Mouse (Mus musculus): ENCODE measurements around the gene Cebpe. TPM values are rescaled to one million over a fixed set of nuclear protein-coding genes. Genes with fewer than 3 reads are reported as not detected.

Gene Cebpe
- polyA plus RNA-seq, 1 experiment from 2014 or later, result not detected

GRCm38 (mm10) chr14:54686522-54687143 is 25.3 kb downstream of the Cebpe start, which contains the start of gene Acin1:
Gene Acin1 (minus strand): TSS chr14:54686931.
- peak within 1 kb of the TSS; percentile 93 for H3K4me3 ChIP-seq
- H3K4me1 ChIP-seq, result peaks cover 20% of the 10 kb centered on the region
- peak; percentile 100 for DNase-seq (ENCODE audit: low spot score)
- WGBS, result under 1% methylated on average over 44 of the region's 44 CpGs
- no peaks in the 10 kb centered on the region for H3K9me3 ChIP-seq
- H3K36me3 ChIP-seq, result peaks cover 43% of the 10 kb centered on the region
- H3K27ac ChIP-seq, result peak within 1 kb of the TSS; percentile 98
- H3K27me3 ChIP-seq (ENCODE audit: insufficient read depth, poor library complexity, severe bottlenecking), result no peaks in the 10 kb centered on the region

GRCm38 (mm10) chr14:54686063-54686521 is 25.9 kb downstream of the Cebpe start, which contains the start of gene 1700123O20Rik:
Gene 1700123O20Rik (plus strand): TSS chr14:54686216.
- 0% methylated on average over 41 of the region's 41 CpGs for WGBS
- H3K4me1 ChIP-seq, result peaks cover 20% of the 10 kb centered on the region
- DNase-seq (ENCODE audit: low spot score), result peak; percentile 96

GRCm38 (mm10) chr14:54685471-54685870 is 26.5 kb downstream of the Cebpe start:
- Histone ChIP-seq H3K27me3 (ENCODE audit: insufficient read depth, poor library complexity, severe bottlenecking) (no peaks in the 10 kb centered on the region), H3K4me1 (peaks cover 20% of the 10 kb centered on the region), H3K36me3 (peaks cover 45% of the 10 kb centered on the region), H3K4me3 (peak overlapping the region; percentile 93), H3K27ac (peak overlapping the region; percentile 98), H3K9me3 (no peaks in the 10 kb centered on the region)
- DNase-seq (ENCODE audit: low spot score), result no peak
- 11% methylated on average over 8 of the region's 8 CpGs for WGBS

More at GRCm38 (mm10) chr14:54686063-54686521, 25.9 kb downstream of the Cebpe start, which contains the start of gene 1700123O20Rik:
- Histone ChIP-seq H3K27ac (peak within 1 kb of the TSS; percentile 98), H3K36me3 (peaks cover 47% of the 10 kb centered on the region), H3K27me3 (ENCODE audit: insufficient read depth, poor library complexity, severe bottlenecking) (no peaks in the 10 kb centered on the region), H3K4me3 (peak within 1 kb of the TSS; percentile 93), H3K9me3 (no peaks in the 10 kb centered on the region)

- Histone ChIP-seq H3K36me3 (peaks cover 55% of the 10 kb centered on the region), H3K4me3 (no peak overlapping the region), H3K9me3 (no peaks in the 10 kb centered on the region), H3K27me3 (ENCODE audit: insufficient read depth, poor library complexity, severe bottlenecking) (no peaks in the 10 kb centered on the region), H3K4me1 (peaks cover 9% of the 10 kb centered on the region), H3K27ac (no peak overlapping the region)
- no peak for DNase-seq (ENCODE audit: low spot score)
- WGBS, result 90% methylated on average over 3 of the region's 3 CpGs
Measured at GRCm38 (mm10) chr14:54682396-54682795, 29.6 kb downstream of the Cebpe start.

GRCm38 (mm10) chr14:54678657-54679304 is 33.2 kb downstream of the Cebpe start:
- Histone ChIP-seq H3K4me3 (no peak overlapping the region), H3K9me3 (no peaks in the 10 kb centered on the region), H3K36me3 (peaks cover 88% of the 10 kb centered on the region), H3K27me3 (ENCODE audit: insufficient read depth, poor library complexity, severe bottlenecking) (no peaks in the 10 kb centered on the region), H3K4me1 (no peaks in the 10 kb centered on the region), H3K27ac (no peak overlapping the region)
- no peak for DNase-seq (ENCODE audit: low spot score)
- WGBS, result 89% methylated on average over 16 of the region's 16 CpGs

GRCm38 (mm10) chr14:54676290-54676689 is 35.7 kb downstream of the Cebpe start:
- WGBS, result 91% methylated on average over 5 of the region's 5 CpGs
- Histone ChIP-seq H3K27me3 (ENCODE audit: insufficient read depth, poor library complexity, severe bottlenecking) (no peaks in the 10 kb centered on the region), H3K9me3 (no peaks in the 10 kb centered on the region), H3K4me1 (no peaks in the 10 kb centered on the region), H3K4me3 (no peak overlapping the region), H3K27ac (no peak overlapping the region), H3K36me3 (peaks cover 86% of the 10 kb centered on the region)
- DNase-seq (ENCODE audit: low spot score), result no peak

- Histone ChIP-seq H3K27ac (no peak overlapping the region), H3K4me3 (no peak overlapping the region), H3K27me3 (ENCODE audit: insufficient read depth, poor library complexity, severe bottlenecking) (no peaks in the 10 kb centered on the region), H3K36me3 (peaks cover 78% of the 10 kb centered on the region), H3K4me1 (no peaks in the 10 kb centered on the region), H3K9me3 (no peaks in the 10 kb centered on the region)
- WGBS, result 81% methylated on average over 2 of the region's 2 CpGs
- DNase-seq (ENCODE audit: low spot score), result no peak
Measured at GRCm38 (mm10) chr14:54674317-54674716, 37.7 kb downstream of the Cebpe start.

- H3K36me3 ChIP-seq, result peaks cover 73% of the 10 kb centered on the region
- no peak overlapping the region for H3K27ac ChIP-seq
- H3K4me3 ChIP-seq, result no peak overlapping the region
- WGBS, result 75% methylated on average over 4 of the region's 4 CpGs
- H3K27me3 ChIP-seq (ENCODE audit: insufficient read depth, poor library complexity, severe bottlenecking), result no peaks in the 10 kb centered on the region
- H3K4me1 ChIP-seq, result no peaks in the 10 kb centered on the region
- DNase-seq (ENCODE audit: low spot score), result no peak
- no peaks in the 10 kb centered on the region for H3K9me3 ChIP-seq
Measured at GRCm38 (mm10) chr14:54669381-54669780, 42.6 kb downstream of the Cebpe start.

GRCm38 (mm10) chr14:54664477-54665222 is 47.3 kb downstream of the Cebpe start:
- no peaks in the 10 kb centered on the region for H3K27me3 ChIP-seq (ENCODE audit: insufficient read depth, poor library complexity, severe bottlenecking)
- H3K27ac ChIP-seq, result no peak overlapping the region
- DNase-seq (ENCODE audit: low spot score), result no peak
- H3K9me3 ChIP-seq, result no peaks in the 10 kb centered on the region
- H3K4me3 ChIP-seq, result no peak overlapping the region
- peaks cover 94% of the 10 kb centered on the region for H3K36me3 ChIP-seq
- no peaks in the 10 kb centered on the region for H3K4me1 ChIP-seq
- WGBS, result 89% methylated on average over 10 of the region's 10 CpGs

Other genes with a start within 250 kb of the Cebpe start
- gene Lrp10, start 248.0 kb downstream of the Cebpe start, polyA plus RNA-seq (2016; fragmentation: Nextera tagmentation; extraction: Ambion mirVana), result 44.8 and 51.0 TPM in 2 replicates
- 2.4 and 3.8 TPM in 2 replicates for gene Rem2, start 236.1 kb downstream of the Cebpe start, polyA plus RNA-seq (2016; fragmentation: Nextera tagmentation; extraction: Ambion mirVana)
- gene Prmt5, start 194.6 kb downstream of the Cebpe start, polyA plus RNA-seq (2016; fragmentation: Nextera tagmentation; extraction: Ambion mirVana), result 86.2 and 103 TPM in 2 replicates
- gene Haus4, start 157.6 kb downstream of the Cebpe start, polyA plus RNA-seq (2016; fragmentation: Nextera tagmentation; extraction: Ambion mirVana), result 50.2 and 52.9 TPM in 2 replicates
- 43.0 and 62.5 TPM in 2 replicates for gene Ajuba, start 134.6 kb downstream of the Cebpe start, polyA plus RNA-seq (2016; fragmentation: Nextera tagmentation; extraction: Ambion mirVana)
- 7.7 and 8.3 TPM in 2 replicates for gene 4931414P19Rik, start 106.2 kb downstream of the Cebpe start, polyA plus RNA-seq (2016; fragmentation: Nextera tagmentation; extraction: Ambion mirVana)
- gene Psmb5, start 94.2 kb downstream of the Cebpe start, polyA plus RNA-seq (2016; fragmentation: Nextera tagmentation; extraction: Ambion mirVana), result 392 and 455 TPM in 2 replicates
- gene Psmb11, start 90.7 kb downstream of the Cebpe start, polyA plus RNA-seq (2016; fragmentation: Nextera tagmentation; extraction: Ambion mirVana), result not detected in 2 replicates
- not detected in 2 replicates for gene Gm17606, start 71.2 kb downstream of the Cebpe start, polyA plus RNA-seq (2016; fragmentation: Nextera tagmentation; extraction: Ambion mirVana)
- gene Cdh24, start 70.8 kb downstream of the Cebpe start, polyA plus RNA-seq (2016; fragmentation: Nextera tagmentation; extraction: Ambion mirVana), result 2.5 and 4.4 TPM in 2 replicates
- 64.6 and 79.7 TPM in 2 replicates for gene 1700123O20Rik, start 26.0 kb downstream of the Cebpe start, polyA plus RNA-seq (2016; fragmentation: Nextera tagmentation; extraction: Ambion mirVana)
- gene Acin1, start 25.2 kb downstream of the Cebpe start, polyA plus RNA-seq (2016; fragmentation: Nextera tagmentation; extraction: Ambion mirVana), result 80.3 and 110 TPM in 2 replicates
- 0.10 and 0.38 TPM in 2 replicates for gene Gm29776, start 13.3 kb downstream of the Cebpe start, polyA plus RNA-seq (2016; fragmentation: Nextera tagmentation; extraction: Ambion mirVana)
- gene Slc7a8, start 69.8 kb upstream of the Cebpe start, polyA plus RNA-seq (2016; fragmentation: Nextera tagmentation; extraction: Ambion mirVana), result 2.4 and 2.7 TPM in 2 replicates
- not detected in 2 replicates for gene Rnf212b, start 102.0 kb upstream of the Cebpe start, polyA plus RNA-seq (2016; fragmentation: Nextera tagmentation; extraction: Ambion mirVana)
- 10.3 and 11.0 TPM in 2 replicates for gene Homez, start 158.8 kb upstream of the Cebpe start, polyA plus RNA-seq (2016; fragmentation: Nextera tagmentation; extraction: Ambion mirVana)
- gene Ppp1r3e, start 165.4 kb upstream of the Cebpe start, polyA plus RNA-seq (2016; fragmentation: Nextera tagmentation; extraction: Ambion mirVana), result 0.98 and 1.00 TPM in 2 replicates
- 2.8 and 3.0 TPM in 2 replicates for gene Bcl2l2, start 171.2 kb upstream of the Cebpe start, polyA plus RNA-seq (2016; fragmentation: Nextera tagmentation; extraction: Ambion mirVana)
- gene Gm20521, start 171.3 kb upstream of the Cebpe start, polyA plus RNA-seq (2016; fragmentation: Nextera tagmentation; extraction: Ambion mirVana), result not detected in 2 replicates
- gene Pabpn1, start 180.3 kb upstream of the Cebpe start, polyA plus RNA-seq (2016; fragmentation: Nextera tagmentation; extraction: Ambion mirVana), result 89.8 and 162 TPM in 2 replicates
- 42.1 and 52.4 TPM in 2 replicates for gene Slc22a17, start 201.0 kb upstream of the Cebpe start, polyA plus RNA-seq (2016; fragmentation: Nextera tagmentation; extraction: Ambion mirVana)
- 16.7 and 23.5 TPM in 2 replicates for gene Efs, start 214.0 kb upstream of the Cebpe start, polyA plus RNA-seq (2016; fragmentation: Nextera tagmentation; extraction: Ambion mirVana)
- gene Il25, start 220.5 kb upstream of the Cebpe start, polyA plus RNA-seq (2016; fragmentation: Nextera tagmentation; extraction: Ambion mirVana), result not detected in 2 replicates
- 0.97 and 1.5 TPM in 2 replicates for gene Cmtm5, start 224.1 kb upstream of the Cebpe start, polyA plus RNA-seq (2016; fragmentation: Nextera tagmentation; extraction: Ambion mirVana)